Mouse (Mus musculus) erythroblast, embryonic 14.5 days (primary cell): ENCODE data around the gene Ctnnd2.

Experiments used
- GATA1 ChIP-seq: IDR thresholded peaks from 2 replicates; pipeline ENCODE4 v1.6.1; 2012; ENCODE audit warnings: low read length, inconsistent platforms, mixed read lengths
- TAL1 ChIP-seq: IDR thresholded peaks from 3 replicates; pipeline ENCODE4 v1.6.1; 2012; ENCODE audit warnings: low read length, inconsistent platforms, mixed read lengths

DNA sequence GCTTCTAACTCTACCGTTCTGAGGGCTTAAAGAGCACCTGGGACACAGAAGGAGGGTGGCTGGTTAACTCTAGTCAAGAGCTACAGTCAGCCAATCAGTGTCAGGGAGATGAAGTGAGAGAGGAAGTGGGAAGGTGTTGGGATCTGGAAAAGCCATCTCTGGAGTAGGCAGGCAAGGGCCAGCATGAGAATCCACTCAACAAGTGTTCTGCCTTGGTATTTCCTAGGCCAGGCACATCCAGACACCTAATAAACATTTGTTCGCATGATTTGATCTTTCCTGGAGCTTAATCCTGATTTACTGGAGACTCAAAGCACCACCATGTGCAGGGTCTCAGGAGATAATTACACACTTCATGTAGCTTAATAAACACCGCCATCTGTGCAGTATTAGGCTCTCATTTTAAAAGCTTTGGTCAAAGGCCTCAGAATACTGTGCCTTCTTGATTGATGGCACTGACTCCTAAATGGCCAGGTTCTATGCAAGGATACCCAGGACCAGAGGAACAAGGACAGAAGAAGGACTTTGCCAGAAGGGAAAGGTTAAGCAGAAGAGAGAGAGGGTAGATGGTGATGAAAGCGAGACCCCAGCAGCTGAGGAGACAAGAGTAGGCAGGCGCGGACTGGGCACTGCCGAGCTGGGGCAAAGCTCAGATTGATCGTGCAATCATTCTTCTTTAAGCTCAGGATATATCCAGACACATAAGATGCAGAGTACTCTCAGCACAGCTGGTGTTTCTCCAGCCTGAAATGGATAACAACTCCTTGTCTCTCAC is 833.8 kb downstream of the Ctnnd2 start:
- TF ChIP-seq GATA1 (no peak), TAL1 (no peak)
